Comparison of ENCODE assay signal across 1 mouse cellular context in the genomic region with DNA sequence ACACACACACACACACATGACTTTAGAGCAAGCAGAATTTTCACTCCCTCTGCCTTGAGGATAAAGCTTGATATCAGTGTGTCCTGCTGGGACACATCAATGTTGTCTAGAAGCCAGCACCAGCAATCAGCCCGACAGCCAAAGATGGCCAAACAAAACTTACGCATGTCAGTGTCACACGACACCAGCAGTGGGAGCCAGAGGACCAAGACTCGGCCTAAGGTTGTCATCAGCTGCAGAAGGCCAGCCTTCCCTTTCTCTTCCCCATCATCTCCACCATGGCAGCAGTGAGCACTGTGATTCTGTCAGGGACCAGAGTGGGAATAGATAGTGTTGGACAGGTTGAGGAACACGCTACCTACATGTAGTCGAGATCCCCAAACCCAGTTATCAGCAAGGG.
A peak's percentile ranks its signal among the peaks of the same experiment; 100 is the strongest.
TF ChIP-seq lines count a peak whose summit lies in the region.

No protein-coding gene starts in this region.

TF ChIP-seq in MEL, 35 proteins besides CTCF, POLR2A, EP300 and RAD21 (continued from another document):
- no peak for TF ChIP-seq CHD2 (IDR thresholded peaks at IDR 0.05; ENCODE audit: low read length)
- no peak for TF ChIP-seq POLR2AphosphoS5 (IDR thresholded peaks at IDR 0.05; ENCODE audit: borderline replicate concordance, low read depth, low read length)
- no peak for TF ChIP-seq CHD1 (IDR thresholded peaks at IDR 0.05; ENCODE audit: low read depth, low read length)
- TF ChIP-seq TAL1 (IDR thresholded peaks at IDR 0.05; ENCODE audit: low read length): no peak
- no peak for TF ChIP-seq GATA1 (IDR thresholded peaks at IDR 0.05; ENCODE audit: low read depth, low read length)
- 0 out of 2 replicates have a peak, but pooled peaks have one; percentile 26 for TF ChIP-seq MYC (IDR thresholded peaks at IDR 0.05; ENCODE audit: low read depth, low read length)
